Mouse (Mus musculus) lung, postnatal 25 days (tissue): ENCODE data around the gene Atp2b1.
"Not testable (repeated sequence)": the region's sequence is repeated elsewhere in the genome, so short reads cannot be mapped to it uniquely, and the experiment has no call there.

Experiments used
- DNase-seq: peaks from one replicate; pipeline ENCODE4 v3.0.0; 2022; ENCODE audit warnings: low spot score

Gene Atp2b1

GRCm38 (mm10) chr10:98966407-98967215 is 52.4 kb downstream of the Atp2b1 start:
- no peak for DNase-seq

DNA sequence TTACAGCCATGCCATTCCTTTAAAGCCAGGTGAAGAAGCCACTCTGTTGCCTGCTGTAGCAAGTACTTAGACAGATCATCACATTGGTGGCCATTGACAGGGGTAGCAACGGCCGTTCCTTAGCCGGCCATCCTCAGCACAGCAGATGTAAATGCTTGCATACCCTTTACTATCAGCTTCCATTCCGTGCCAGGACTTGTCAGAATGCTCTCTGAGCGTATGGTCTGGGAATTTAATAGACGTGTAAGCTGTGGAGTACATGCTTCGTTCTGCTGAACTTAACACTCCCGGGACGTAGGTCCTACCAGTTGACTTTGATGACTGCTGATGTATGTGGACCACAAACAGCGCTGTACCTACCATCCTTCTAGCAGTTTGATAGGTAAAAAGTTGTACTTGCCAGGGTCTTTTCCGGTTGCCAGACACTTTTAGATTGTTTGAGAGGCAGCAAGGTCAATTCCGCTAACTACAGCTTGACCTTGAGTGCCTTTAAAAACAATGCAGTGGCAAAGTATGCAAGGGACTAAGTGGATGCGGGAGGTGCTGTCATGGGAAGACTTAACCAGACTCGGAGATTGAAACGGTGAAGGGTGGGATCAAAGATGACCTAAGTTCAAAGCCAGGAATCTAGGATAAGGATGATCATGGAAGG is 53.2 kb downstream of the Atp2b1 start:
- no peak for DNase-seq

- DNase-seq, result no peak
These were observed 56.7 kb downstream of the Atp2b1 start for GRCm38 (mm10) chr10:98970917-98971316.

DNA sequence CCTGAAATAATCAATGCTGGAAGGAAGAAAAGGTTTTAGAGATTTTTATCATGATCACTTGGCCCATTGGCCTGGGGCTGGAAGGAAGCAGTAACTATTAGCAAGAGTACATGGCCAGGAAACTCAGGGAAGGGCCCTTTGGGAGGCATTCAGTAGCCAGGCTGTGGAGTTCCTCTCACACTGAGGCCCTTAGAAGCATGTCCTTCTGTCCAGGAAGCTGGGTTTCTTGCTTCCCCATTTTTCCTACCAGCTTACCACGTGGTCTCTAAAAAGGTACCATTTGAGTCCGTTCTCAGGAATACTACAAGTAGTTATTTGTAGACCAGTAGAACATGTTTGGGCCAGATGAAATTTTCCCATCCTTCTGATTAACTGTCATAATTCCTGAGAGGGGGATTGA is 58.2 kb downstream of the Atp2b1 start:
- no peak for DNase-seq

DNA sequence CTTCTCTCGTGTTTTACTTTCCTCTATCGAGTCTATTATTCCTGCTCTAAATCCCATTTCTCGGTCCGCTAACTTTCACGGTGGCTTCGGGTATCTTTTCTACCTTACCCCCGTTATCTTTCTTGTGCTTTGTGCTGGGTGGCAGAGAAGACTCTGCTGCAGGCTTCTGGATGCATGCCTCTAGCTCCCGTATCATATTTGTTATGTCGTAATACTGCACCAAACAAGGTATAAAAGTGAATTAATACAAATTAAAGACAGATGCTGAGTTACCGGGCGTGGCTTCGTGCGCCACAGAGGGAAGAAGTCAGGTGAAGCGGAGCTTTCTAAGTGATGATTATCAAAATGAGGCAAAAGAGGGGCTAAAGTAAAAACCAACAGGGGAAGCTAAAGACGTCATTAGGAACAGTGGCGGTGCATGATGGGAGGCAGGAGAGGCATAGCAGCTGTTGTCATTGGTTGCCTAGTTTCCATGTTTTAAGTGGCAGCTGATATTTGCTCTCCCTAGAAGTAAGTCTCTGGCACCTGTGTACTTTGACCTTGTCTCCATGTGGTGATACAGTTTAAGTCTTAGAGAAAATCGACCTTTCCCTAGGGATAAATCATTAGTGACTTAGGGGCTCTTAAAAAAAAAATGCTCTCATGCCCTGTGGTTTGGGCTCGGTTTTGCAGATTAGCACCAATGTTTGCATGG is 58.9 kb downstream of the Atp2b1 start:
- DNase-seq, result no peak

- DNase-seq, result no peak
These were observed 60.4 kb downstream of the Atp2b1 start for GRCm38 (mm10) chr10:98974645-98975044.

GRCm38 (mm10) chr10:98975611-98976010 is 61.4 kb downstream of the Atp2b1 start:
- DNase-seq, result no peak

GRCm38 (mm10) chr10:98976877-98977494 is 62.8 kb downstream of the Atp2b1 start:
- DNase-seq, result no peak

GRCm38 (mm10) chr10:98978766-98979165 is 64.6 kb downstream of the Atp2b1 start:
- DNase-seq, result no peak

DNA sequence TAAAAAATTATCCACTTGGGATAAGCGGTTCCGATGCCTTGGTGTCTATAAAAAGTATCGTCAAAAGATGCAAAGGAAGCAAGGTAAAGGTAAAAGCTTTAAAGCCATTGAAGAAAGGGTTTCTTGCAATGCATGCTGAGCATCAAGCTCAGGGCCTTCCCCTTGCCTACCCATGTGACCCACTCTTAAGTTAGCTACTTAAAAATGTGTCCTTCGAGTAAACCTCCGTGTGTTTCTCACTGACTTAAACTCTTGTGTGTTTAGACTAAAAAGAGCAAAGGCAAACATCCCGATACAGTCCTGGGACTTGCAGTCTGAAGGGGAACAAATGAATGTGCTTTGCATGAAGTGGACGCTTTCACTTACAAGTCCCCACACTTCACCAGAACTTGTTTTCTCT is 65.1 kb downstream of the Atp2b1 start:
- no peak for DNase-seq

GRCm38 (mm10) chr10:98979951-98980350 is 65.7 kb downstream of the Atp2b1 start:
- no peak for DNase-seq

- DNase-seq, result no peak
These were observed 77.8 kb downstream of the Atp2b1 start for GRCm38 (mm10) chr10:98991964-98992363.

DNA sequence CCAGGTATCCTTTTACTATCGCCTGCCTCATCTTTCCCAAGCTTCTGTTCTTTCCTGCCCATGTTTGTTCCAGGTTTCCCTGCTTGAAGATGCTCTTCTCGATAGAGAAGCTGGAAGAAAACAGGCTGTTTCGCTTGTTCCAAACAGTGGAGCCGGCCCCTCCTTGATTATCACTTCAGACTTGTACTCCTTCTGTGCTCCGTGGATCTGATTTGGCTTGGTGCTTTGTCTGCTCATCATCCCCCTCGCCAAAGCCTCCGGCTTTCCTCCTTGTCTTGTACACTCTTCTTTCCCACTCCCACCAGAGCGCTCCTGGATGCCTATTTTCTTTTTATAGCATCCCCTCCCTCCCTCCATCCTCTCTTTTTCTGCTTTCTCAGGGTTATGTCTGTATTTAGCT is 79.0 kb downstream of the Atp2b1 start:
- DNase-seq, result no peak

- DNase-seq, result not testable (repeated sequence)
These were observed 81.0 kb downstream of the Atp2b1 start for GRCm38 (mm10) chr10:98995016-98995747.

DNA sequence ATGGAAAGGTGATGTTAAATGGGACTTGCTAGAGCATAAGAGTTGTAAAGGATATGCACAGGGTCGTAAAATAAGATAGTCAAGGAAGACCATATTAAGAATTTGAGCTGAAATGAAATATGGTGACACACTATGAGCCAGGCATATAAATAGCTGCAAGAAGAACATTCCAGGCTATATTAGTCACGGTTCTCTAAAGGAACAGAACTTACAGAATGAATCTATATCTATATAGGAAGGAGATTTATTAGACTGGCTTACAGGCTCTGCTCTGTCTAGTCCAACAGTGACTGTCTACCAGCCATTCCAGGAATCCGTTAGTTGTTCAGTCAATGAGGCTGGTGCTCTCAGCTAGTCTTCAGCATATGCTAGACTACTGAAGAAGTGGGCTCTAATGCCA is 90.7 kb downstream of the Atp2b1 start:
- DNase-seq, result no peak

- peak; percentile 39 for DNase-seq
These were observed 96.9 kb downstream of the Atp2b1 start for GRCm38 (mm10) chr10:99011084-99011483.

DNA sequence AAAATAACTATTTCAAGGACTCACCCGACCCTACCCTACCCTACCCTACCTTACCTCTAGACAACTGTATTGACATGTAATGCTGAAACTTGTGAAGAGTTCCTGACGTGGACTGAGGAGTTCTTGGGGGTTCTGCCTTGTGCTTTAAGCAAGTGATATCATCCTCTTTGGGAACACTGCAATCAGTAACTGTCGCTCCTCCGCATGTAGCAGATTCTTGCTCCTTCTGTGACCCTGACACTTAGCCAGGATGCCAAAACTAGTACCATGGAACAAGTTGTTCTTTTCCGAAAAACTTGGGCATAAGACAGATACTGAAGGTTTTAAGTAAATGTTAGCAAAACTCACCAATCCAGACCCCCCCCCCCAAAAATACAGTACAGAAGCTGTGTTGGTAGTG is 97.9 kb downstream of the Atp2b1 start:
- peak; percentile 11 for DNase-seq

DNA sequence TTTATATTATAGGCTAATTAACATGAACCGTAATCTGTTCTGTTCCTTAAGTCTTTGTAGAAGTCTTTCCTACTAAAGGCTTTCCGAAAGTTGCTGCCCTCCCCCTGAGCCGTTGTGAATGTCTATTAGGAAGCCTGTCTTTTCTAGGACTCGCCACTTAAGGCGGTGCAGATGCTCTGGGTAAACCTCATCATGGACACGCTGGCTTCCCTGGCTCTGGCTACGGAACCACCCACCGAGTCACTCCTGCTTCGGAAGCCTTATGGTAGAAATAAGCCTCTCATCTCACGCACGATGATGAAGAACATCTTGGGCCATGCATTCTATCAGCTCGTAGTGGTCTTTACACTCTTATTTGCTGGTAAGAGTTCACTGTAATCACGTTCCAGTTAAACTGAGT is 100.5 kb downstream of the Atp2b1 start:
- DNase-seq, result no peak

GRCm38 (mm10) chr10:99016996-99017395 is 102.8 kb downstream of the Atp2b1 start:
- DNase-seq, result no peak

GRCm38 (mm10) chr10:99027462-99027861 is 113.3 kb downstream of the Atp2b1 start:
- no peak for DNase-seq

DNA sequence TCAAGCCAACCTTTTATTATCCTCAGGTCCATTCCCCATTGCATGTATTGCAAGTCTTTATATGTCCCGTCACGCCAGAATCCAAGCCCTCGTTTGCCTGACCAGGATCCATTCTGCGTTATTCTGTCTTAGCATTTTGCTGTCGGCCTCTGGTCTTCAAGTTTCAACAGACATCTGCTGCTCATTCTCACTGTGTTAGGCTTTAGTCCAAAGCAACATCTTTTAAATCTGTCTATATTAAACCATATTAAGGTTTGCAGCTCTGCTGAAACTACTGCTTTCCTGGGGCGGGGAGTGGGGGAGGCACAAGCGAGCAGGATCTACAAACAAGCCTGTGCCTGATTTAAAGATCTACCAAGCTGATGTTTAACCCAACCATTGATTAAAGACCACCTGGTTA is 115.6 kb downstream of the Atp2b1 start:
- DNase-seq, result no peak
